Mouse (Mus musculus) liver, embryonic 12.5 days (tissue): ENCODE results near the gene Trip6. TPM values are rescaled to one million over a fixed set of nuclear protein-coding genes. Genes with fewer than 3 reads are reported as not detected.

Experiments used
- ATAC-seq: fragments of 200-750 bp; cut with Nextera tagmentation; 2 replicates; pipeline ENCODE4 v1.8.0; 2017; ENCODE audit warnings: moderate number of reproducible peaks, mild to moderate bottlenecking, moderate library complexity
- H3K27ac ChIP-seq: fragments of 300-500 bp; sonication (generic); 2 replicates; pipeline ENCODE4 v1.5.1; 2016; ENCODE audit warnings: mild to moderate bottlenecking
- H3K27me3 ChIP-seq: fragments of 300-500 bp; sonication (generic); replicated peaks from 2 replicates; pipeline ENCODE4 v1.6.1; 2016; ENCODE audit warnings: mild to moderate bottlenecking, moderate library complexity
- H3K36me3 ChIP-seq: fragments of 300-500 bp; sonication (generic); 2 replicates; pipeline ENCODE4 v1.6.1; 2016; ENCODE audit warnings: mild to moderate bottlenecking, moderate library complexity
- H3K4me1 ChIP-seq: fragments of 300-500 bp; sonication (generic); 2 replicates; pipeline ENCODE4 v1.6.1; 2016
- H3K4me2 ChIP-seq: fragments of 300-500 bp; sonication (generic); 2 replicates; pipeline ENCODE4 v1.6.1; 2016; ENCODE audit warnings: mild to moderate bottlenecking, moderate library complexity
- H3K4me3 ChIP-seq: fragments of 300-500 bp; sonication (generic); 2 replicates; pipeline ENCODE4 v1.5.1; 2016; ENCODE audit warnings: mild to moderate bottlenecking, moderate library complexity
- H3K9ac ChIP-seq: fragments of 300-500 bp; sonication (generic); 2 replicates; pipeline ENCODE4 v1.6.1; 2016; ENCODE audit warnings: mild to moderate bottlenecking, moderate library complexity
- H3K9me3 ChIP-seq: fragments of 300-500 bp; sonication (generic); replicated peaks from 2 replicates; pipeline ENCODE4 v1.6.1; 2016; ENCODE audit warnings: mild to moderate bottlenecking, moderate library complexity
- WGBS: fragments of 180-500 bp; shearing (Covaris S2); methylation state at CpG from one replicate; pipeline ENCODE4 v1.1.7; 2016; ENCODE audit not compliant: insufficient replicate concordance; 5-methylcytosine and 5-hydroxymethylcytosine counted together
- polyA plus RNA-seq: library from polyadenylated mRNA; unstranded; fragments of >200 nt; fragmentation: Nextera tagmentation; extraction: Ambion mirVana; gene quantifications from 2 replicates; pipeline ENCODE4 v1.2.1, GENCODE M21; 2016

Gene Trip6
- polyA plus RNA-seq, 1 experiment from 2014 or later: 16.8 TPM

- WGBS: 70% methylated on average over 6 of the region's 6 CpGs
- H3K27me3 ChIP-seq: no peaks in the 10 kb centered on the region
- ATAC-seq: no peak
These were observed 20.9 kb upstream of the Trip6 start for GRCm38 (mm10) chr5:137335066-137335465.

GRCm38 (mm10) chr5:137334317-137334716 is 20.1 kb upstream of the Trip6 start:
- no peak for ATAC-seq
- H3K4me1 ChIP-seq: peaks cover 57% of the 10 kb centered on the region
- peak overlapping the region; percentile 71; the same call in 1 of the 2 replicates for H3K4me3 ChIP-seq
- H3K4me2 ChIP-seq: peak overlapping the region; percentile 93
- no peaks in the 10 kb centered on the region for H3K9me3 ChIP-seq
- peaks cover 3% of the 10 kb centered on the region; the same call in 1 of the 2 replicates for H3K36me3 ChIP-seq
- H3K27me3 ChIP-seq: no peaks in the 10 kb centered on the region
- H3K9ac ChIP-seq: no peak overlapping the region
- no peak overlapping the region for H3K27ac ChIP-seq
- 35% methylated on average over 10 of the region's 10 CpGs for WGBS

More at GRCm38 (mm10) chr5:137335066-137335465, 20.9 kb upstream of the Trip6 start:
- Histone ChIP-seq H3K4me1 (peaks cover 65% of the 10 kb centered on the region), H3K4me2 (no peak overlapping the region), H3K27ac (no peak overlapping the region), H3K36me3 (peaks cover 3% of the 10 kb centered on the region; the same call in 1 of the 2 replicates), H3K9me3 (no peaks in the 10 kb centered on the region), H3K4me3 (no peak overlapping the region), H3K9ac (no peak overlapping the region)

GRCm38 (mm10) chr5:137333512-137334174 is 19.4 kb upstream of the Trip6 start, which contains the start of gene Slc12a9:
Gene Slc12a9, minus strand, starts transcription at chr5:137333597.
- ATAC-seq: peak; percentile 81
- WGBS: under 1% methylated on average over 44 of the region's 44 CpGs
- no peak within 1 kb of the TSS for H3K27ac ChIP-seq

GRCm38 (mm10) chr5:137332857-137333511 is 18.8 kb upstream of the Trip6 start:
- H3K9me3 ChIP-seq: no peaks in the 10 kb centered on the region
- peak overlapping the region; percentile 71 for H3K4me3 ChIP-seq
- 12% methylated on average over 15 of the region's 15 CpGs for WGBS
- H3K4me2 ChIP-seq: peak overlapping the region; percentile 93
- peak overlapping the region; percentile 67 for H3K9ac ChIP-seq
- H3K4me1 ChIP-seq: peaks cover 44% of the 10 kb centered on the region
- H3K27me3 ChIP-seq: no peaks in the 10 kb centered on the region
- no peak overlapping the region for H3K27ac ChIP-seq
- peaks cover 3% of the 10 kb centered on the region; the same call in 1 of the 2 replicates for H3K36me3 ChIP-seq
- 0 out of 2 replicates have a peak, but pooled peaks have one; percentile 10 for ATAC-seq

More at GRCm38 (mm10) chr5:137333512-137334174, 19.4 kb upstream of the Trip6 start, which contains the start of gene Slc12a9:
- Histone ChIP-seq H3K4me3 (peak within 1 kb of the TSS; percentile 71), H3K36me3 (peaks cover 3% of the 10 kb centered on the region; the same call in 1 of the 2 replicates), H3K4me1 (peaks cover 50% of the 10 kb centered on the region), H3K4me2 (peak within 1 kb of the TSS; percentile 93), H3K9ac (peak within 1 kb of the TSS; percentile 67), H3K27me3 (no peaks in the 10 kb centered on the region), H3K9me3 (no peaks in the 10 kb centered on the region)

- ATAC-seq: no peak
- peaks cover 29% of the 10 kb centered on the region for H3K4me1 ChIP-seq
- H3K4me2 ChIP-seq: no peak overlapping the region
- H3K27ac ChIP-seq: no peak overlapping the region
- H3K4me3 ChIP-seq: no peak overlapping the region
- H3K9me3 ChIP-seq: no peaks in the 10 kb centered on the region
- no peak overlapping the region for H3K9ac ChIP-seq
- H3K36me3 ChIP-seq: peaks cover 15% of the 10 kb centered on the region
- WGBS: 59% methylated on average over 7 of the region's 7 CpGs
- H3K27me3 ChIP-seq: no peaks in the 10 kb centered on the region
These were observed 16.7 kb upstream of the Trip6 start for GRCm38 (mm10) chr5:137330910-137331309.

GRCm38 (mm10) chr5:137320996-137321395 is 6.8 kb upstream of the Trip6 start:
- Histone ChIP-seq H3K4me2 (no peak overlapping the region), H3K9ac (no peak overlapping the region), H3K4me3 (no peak overlapping the region), H3K4me1 (peaks cover 25% of the 10 kb centered on the region), H3K9me3 (no peaks in the 10 kb centered on the region), H3K27ac (no peak overlapping the region), H3K27me3 (no peaks in the 10 kb centered on the region; the same call in 1 of the 2 replicates), H3K36me3 (peaks cover 37% of the 10 kb centered on the region)
- 74% methylated on average over 3 of the region's 3 CpGs for WGBS
- peak; percentile 23; the same call in 1 of the 2 replicates for ATAC-seq

GRCm38 (mm10) chr5:137318570-137318969 is 4.4 kb upstream of the Trip6 start:
- H3K4me2 ChIP-seq: no peak overlapping the region
- H3K9ac ChIP-seq: no peak overlapping the region
- 63% methylated on average over 1 of the region's 1 CpGs for WGBS
- H3K4me3 ChIP-seq: no peak overlapping the region
- ATAC-seq: no peak
- H3K27me3 ChIP-seq: no peaks in the 10 kb centered on the region; the same call in 1 of the 2 replicates
- no peaks in the 10 kb centered on the region for H3K9me3 ChIP-seq
- H3K27ac ChIP-seq: no peak overlapping the region
- H3K36me3 ChIP-seq: peaks cover 26% of the 10 kb centered on the region
- H3K4me1 ChIP-seq: peaks cover 49% of the 10 kb centered on the region

- Histone ChIP-seq H3K27ac (no peak overlapping the region), H3K9ac (no peak overlapping the region), H3K27me3 (no peaks in the 10 kb centered on the region; the same call in 1 of the 2 replicates), H3K4me2 (no peak overlapping the region), H3K36me3 (peaks cover 20% of the 10 kb centered on the region), H3K4me3 (no peak overlapping the region), H3K4me1 (peaks cover 61% of the 10 kb centered on the region), H3K9me3 (no peaks in the 10 kb centered on the region)
- ATAC-seq: no peak
- WGBS: 37% methylated on average over 8 of the region's 8 CpGs
These were observed 3.2 kb upstream of the Trip6 start for GRCm38 (mm10) chr5:137317361-137317760.

- Histone ChIP-seq H3K9me3 (no peaks in the 10 kb centered on the region), H3K4me2 (peak overlapping the region; percentile 76), H3K36me3 (peaks cover 22% of the 10 kb centered on the region), H3K27ac (peak overlapping the region; percentile 67), H3K9ac (no peak overlapping the region), H3K4me3 (no peak overlapping the region), H3K4me1 (peaks cover 63% of the 10 kb centered on the region), H3K27me3 (no peaks in the 10 kb centered on the region; the same call in 1 of the 2 replicates)
- 54% methylated on average over 30 of the region's 30 CpGs for whole genome bisulfite sequencing
- ATAC-seq: no peak
These were observed 1.1 kb upstream of the Trip6 start for GRCm38 (mm10) chr5:137315084-137315903.

- H3K27ac ChIP-seq: peak overlapping the region; percentile 67
- H3K4me1 ChIP-seq: peaks cover 63% of the 10 kb centered on the region
- peak overlapping the region; percentile 52 for H3K4me3 ChIP-seq
- H3K27me3 ChIP-seq: no peaks in the 10 kb centered on the region; the same call in 1 of the 2 replicates
- peaks cover 35% of the 10 kb centered on the region for H3K36me3 ChIP-seq
- 7% methylated on average over 22 of the region's 22 CpGs for WGBS
- H3K4me2 ChIP-seq: peak overlapping the region; percentile 76
- H3K9me3 ChIP-seq: no peaks in the 10 kb centered on the region
- peak overlapping the region; percentile 71 for H3K9ac ChIP-seq
- ATAC-seq: peak; percentile 42
These were observed 575 bp downstream of the Trip6 start for GRCm38 (mm10) chr5:137313466-137314192.

GRCm38 (mm10) chr5:137308356-137308755 is 5.8 kb downstream of the Trip6 start:
- peak overlapping the region; percentile 92 for H3K27ac ChIP-seq
- peak overlapping the region; percentile 98 for H3K9ac ChIP-seq
- WGBS: 91% methylated on average over 4 of the region's 4 CpGs
- H3K4me1 ChIP-seq: peaks cover 60% of the 10 kb centered on the region
- H3K9me3 ChIP-seq: no peaks in the 10 kb centered on the region
- H3K4me3 ChIP-seq: peak overlapping the region; percentile 90
- no peaks in the 10 kb centered on the region for H3K27me3 ChIP-seq
- H3K36me3 ChIP-seq: peaks cover 68% of the 10 kb centered on the region
- H3K4me2 ChIP-seq: peak overlapping the region; percentile 79
- ATAC-seq: no peak
